Mouse (Mus musculus): ENCODE results near the gene Spic. TPM values are rescaled to one million over a fixed set of nuclear protein-coding genes. Genes with fewer than 3 reads are reported as not detected.
"Not testable (repeated sequence)": the region's sequence is repeated elsewhere in the genome, so short reads cannot be mapped to it uniquely, and the experiment has no call there.

Gene Spic
- under 1 TPM in 1 of 4 experiments, not detected in 3; 0.34 TPM for total RNA-seq (2022)

GRCm38 (mm10) chr10:88684925-88685324 is at the start of gene Spic:
Spic (minus strand) TSS chr10:88685015.
- no peak for DNase-seq (ENCODE audit: low spot score)

- no peak for DNase-seq (ENCODE audit: low spot score)
These were observed 47.5 kb upstream of the Spic start for GRCm38 (mm10) chr10:88732309-88732622.

- DNase-seq (ENCODE audit: low spot score), result no peak
These were observed 46.9 kb upstream of the Spic start for GRCm38 (mm10) chr10:88731496-88732308.

DNA sequence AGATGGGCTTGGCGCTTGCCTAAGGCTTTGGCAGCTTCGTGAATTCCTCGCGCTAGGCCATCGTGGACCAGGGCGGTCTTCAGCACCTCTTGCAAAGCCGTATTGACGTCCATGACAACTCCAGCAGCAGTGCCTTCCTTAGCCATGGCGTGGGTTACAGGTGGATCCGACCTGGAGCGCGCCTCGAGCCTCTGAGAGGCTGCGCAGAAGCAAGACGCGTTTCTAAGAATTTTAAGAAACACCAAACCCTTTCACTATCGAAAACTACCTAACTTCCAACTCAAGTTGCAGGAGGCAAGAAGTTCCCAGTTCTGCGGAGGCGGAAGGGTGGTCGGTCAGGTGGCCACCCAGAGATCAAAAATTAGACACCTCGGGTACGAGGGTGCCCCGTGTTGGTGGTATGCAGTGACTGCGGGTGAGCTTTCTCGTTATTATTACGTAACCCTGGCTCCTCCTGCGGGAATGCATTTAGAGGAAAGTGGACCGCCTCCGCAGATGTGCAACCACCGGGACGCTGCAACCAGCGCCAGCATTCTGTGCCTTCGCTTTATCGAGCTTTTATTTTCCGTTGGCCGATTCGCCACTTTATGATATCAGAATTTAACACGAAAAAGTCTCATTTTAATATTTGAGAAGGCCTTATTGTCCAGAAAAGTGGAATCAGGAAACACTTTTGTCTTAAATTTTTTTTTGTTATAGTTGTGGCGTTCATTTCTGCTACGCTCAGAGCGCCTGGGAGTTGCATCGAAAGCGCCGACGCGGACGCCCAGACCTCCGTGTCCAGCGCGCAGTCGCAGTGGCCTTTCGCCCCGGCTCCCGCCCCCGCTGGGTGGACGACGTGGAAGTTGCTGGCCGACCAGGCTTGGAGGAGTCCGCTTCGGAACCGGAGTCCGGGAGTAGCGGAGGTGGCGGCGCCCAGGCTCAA is 46.0 kb upstream of the Spic start, which contains the start of gene Arl1:
TSS of gene Arl1 (plus strand) at position 288 of the 925 bp plus-strand sequence.
- peak; percentile 92 for DNase-seq (ENCODE audit: low spot score)

DNA sequence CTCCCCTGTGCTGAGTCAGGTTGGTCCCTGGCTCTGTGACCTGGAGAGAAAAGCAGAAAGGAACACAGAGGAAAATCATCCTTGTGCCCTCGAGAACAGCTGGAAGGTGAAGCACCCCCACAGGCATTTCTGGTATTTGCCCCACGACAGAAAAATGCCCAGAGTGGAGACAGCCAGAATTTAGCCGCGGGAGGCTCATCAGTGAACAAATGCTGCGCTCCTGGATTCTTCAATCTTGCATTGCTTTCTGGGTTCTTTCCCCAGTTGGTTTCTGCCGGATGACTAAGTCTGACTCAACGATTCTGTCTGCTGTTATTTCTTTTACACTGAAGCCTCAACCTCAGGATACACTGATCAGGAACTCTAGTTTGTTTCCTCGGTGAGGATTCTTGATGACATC is 43.4 kb upstream of the Spic start:
- DNase-seq (ENCODE audit: low spot score), result no peak

DNA sequence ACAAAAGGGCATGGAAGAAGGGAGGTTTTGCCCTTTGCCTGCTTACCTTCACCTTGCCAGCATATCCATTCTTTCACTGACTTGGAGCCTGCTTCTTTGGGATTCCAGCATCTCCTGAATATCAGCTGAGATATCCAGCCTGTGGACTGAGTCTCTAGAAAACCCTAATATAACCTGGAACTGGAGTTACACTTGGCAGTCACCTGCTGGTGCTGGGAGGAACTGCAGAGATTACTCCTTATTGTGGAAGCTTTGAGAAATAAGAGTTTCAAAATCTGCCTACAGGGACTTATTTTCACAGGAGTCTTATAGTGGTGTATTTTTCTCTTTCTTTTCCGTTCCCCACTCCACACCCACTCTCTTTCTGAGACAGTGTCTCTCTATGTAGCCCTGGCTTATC is 42.3 kb upstream of the Spic start:
- DNase-seq (ENCODE audit: low spot score), result peak; percentile 13

- no peak for DNase-seq (ENCODE audit: low spot score)
These were observed 40.5 kb upstream of the Spic start for GRCm38 (mm10) chr10:88725343-88725742.

GRCm38 (mm10) chr10:88719618-88720017 is 34.8 kb upstream of the Spic start:
- DNase-seq (ENCODE audit: low spot score), result no peak

DNA sequence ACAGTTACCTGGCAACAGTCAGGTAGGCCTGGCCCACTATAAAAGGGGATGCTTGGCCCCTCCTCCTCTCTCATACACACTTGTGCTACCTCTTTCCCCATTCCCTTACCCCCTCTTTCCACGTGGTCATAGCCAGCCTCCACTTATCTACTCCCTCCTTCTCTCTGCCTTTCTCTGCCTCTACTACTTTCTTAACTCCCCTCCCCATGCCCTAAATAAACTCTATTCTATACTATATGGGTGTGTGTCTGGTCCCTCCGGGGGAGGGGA is 32.9 kb upstream of the Spic start:
- no peak for DNase-seq (ENCODE audit: low spot score)

DNA sequence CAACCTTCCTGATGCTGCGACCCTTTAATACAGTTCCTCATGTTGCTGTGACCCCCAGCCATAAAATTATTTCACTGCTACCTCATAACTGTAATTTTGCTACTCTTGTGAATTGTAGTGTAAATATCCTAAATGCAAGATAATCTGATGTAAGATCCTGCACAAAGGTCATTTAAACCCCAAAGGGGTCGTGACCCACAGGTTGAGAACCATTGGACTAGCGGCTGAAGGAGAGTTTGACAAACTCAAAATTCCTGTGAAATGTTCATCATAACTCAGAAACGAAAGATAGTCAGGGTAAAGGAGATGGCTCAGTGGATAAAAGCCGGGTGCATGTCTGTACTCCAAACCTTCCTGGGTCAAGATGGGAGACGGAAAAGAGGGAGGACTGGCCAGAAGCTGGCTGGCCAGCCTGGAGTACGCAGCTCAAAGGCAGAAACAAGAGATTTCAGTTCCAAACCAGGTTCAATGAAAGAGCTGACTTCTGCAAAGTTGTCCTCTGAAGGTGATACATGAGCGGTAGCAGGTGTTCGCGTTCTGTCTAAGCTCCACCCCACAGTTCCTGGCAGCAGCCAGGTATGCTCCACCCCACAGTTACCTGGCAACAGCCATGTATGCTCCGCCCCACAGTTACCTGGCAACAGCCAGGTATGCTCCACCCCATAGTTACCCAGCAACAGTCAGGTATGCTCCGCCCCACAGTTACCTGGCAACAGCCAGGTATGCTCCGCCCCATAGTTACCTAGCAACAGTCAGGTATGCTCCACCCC is 32.4 kb upstream of the Spic start:
- no peak for DNase-seq (ENCODE audit: low spot score)

DNA sequence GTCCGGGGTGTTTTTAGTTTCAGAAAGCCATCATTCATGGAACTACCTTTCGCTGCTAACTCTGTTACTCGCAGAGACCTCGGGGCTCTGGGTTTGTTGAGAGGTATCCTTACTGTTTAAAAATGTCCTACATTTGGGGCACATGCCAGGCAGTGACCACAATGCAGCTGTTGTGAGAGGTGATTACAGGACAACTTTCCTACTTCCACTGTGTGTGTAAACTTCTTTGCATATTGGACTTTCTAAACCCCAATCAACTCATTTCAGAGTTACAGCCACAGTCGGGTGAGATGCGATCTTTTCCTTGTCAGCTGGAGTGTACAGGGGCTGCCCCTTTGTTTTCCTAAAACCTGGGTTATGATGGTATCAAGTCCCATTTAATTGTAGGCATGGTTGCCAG is 30.8 kb upstream of the Spic start:
- DNase-seq (ENCODE audit: low spot score), result no peak

- no peak for DNase-seq (ENCODE audit: low spot score)
These were observed 29.9 kb upstream of the Spic start for GRCm38 (mm10) chr10:88714744-88715143.

- peak; percentile 25 for DNase-seq (ENCODE audit: low spot score)
These were observed 27.5 kb upstream of the Spic start for GRCm38 (mm10) chr10:88712359-88712758.

GRCm38 (mm10) chr10:88708671-88709523 is 24.1 kb upstream of the Spic start:
- DNase-seq (ENCODE audit: low spot score), result no peak

DNA sequence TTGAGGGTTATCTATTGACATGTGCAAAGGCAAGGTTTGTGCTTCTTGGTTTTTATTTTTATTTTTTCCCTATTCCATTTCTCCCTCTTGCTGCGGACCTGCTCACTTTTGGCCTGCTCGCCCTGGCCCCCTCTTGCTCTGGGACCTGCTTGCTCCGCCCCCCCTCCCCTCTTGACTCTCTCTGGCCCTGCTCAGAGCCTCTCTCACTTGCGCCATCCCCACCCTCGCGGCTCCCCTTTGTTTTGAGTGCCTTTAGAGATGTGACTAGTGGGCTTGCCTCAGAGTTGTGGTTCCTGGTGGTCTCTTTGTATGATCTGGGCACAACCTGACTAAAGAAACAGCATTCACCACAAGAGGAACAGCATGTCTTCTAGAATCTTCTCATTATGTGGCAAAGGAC is 16.1 kb upstream of the Spic start:
- DNase-seq (ENCODE audit: low spot score), result no peak

GRCm38 (mm10) chr10:88682904-88683563 is 1.8 kb downstream of the Spic start:
- DNase-seq (ENCODE audit: low spot score), result peak; percentile 16

GRCm38 (mm10) chr10:88672825-88673224 is 12.0 kb downstream of the Spic start:
- no peak for DNase-seq (ENCODE audit: low spot score)

DNA sequence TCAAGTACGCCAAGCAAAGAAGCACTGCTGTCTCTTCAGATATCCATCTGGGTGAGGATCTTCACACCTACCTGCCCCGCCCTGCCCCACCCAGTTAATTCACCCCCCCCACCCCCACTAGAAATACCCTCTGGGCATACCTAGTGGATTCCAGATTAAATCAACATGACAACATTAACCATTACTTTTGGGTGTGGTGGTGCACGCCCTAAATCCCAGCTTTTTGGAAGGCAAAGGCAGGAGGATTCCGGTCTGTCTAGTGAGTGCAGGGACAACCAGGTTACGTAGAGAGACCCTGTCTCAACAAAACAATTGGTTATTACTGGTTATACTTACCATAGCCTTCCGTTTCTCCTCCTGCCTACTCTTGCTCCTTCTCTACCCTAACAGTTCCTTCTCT is 12.7 kb downstream of the Spic start:
- DNase-seq (ENCODE audit: low spot score), result no peak

GRCm38 (mm10) chr10:88669719-88670118 is 15.1 kb downstream of the Spic start:
- DNase-seq (ENCODE audit: low spot score), result peak; percentile 3

- DNase-seq (ENCODE audit: low spot score), result not testable (repeated sequence)
These were observed 21.0 kb downstream of the Spic start for GRCm38 (mm10) chr10:88663856-88664255.

- no peak for DNase-seq (ENCODE audit: low spot score)
These were observed 25.9 kb downstream of the Spic start for GRCm38 (mm10) chr10:88658918-88659317.

Measured in heart, adult 8-10 months (tissue).